Mouse (Mus musculus): ENCODE data around the gene Gnai2.

DNA sequence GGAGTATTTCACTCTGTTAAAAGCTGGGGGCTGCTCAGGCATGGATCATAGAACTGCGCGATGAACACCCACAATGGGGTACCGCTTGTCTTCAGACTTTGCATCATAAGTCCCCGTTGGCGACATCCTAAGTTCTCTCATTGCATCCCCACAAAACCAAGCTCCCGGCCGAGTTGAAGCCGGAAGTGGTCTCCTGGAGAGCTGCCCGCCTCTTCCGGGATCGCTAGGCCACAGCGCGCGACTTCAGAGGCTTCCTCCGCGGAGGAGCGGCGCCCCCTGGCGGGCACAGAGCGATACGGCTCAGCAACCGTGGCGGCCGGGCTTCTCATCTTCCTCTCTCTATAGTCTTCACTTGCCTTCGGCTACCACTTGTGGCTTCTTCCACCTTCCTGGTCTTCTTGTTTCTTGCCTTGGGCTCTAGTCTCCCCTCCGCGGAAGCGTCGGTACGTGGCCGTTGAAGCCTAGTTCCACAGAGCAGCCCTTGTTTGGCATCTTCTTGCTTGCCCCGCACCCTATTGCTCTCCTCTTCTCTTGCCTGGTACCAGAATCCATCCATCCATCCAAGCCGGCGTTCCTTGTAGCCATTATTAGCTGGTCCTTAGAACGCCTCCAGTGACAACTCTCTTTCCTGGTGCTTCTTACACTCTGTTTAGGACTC is 9.5 kb upstream of the Gnai2 start:
- TF ChIP-seq CTCF (IDR thresholded peaks at IDR 0.05; ENCODE audit: extremely low read depth, insufficient read depth, low read length) = peak; percentile 75
- peak; percentile 71; the same call in 1 of the 2 replicates for TF ChIP-seq POLR2A (IDR thresholded peaks at IDR 0.05; ENCODE audit: extremely low read depth, insufficient read depth, low read length)
